Mouse (Mus musculus): ENCODE data around the gene Aldh16a1. TPM values are rescaled to one million over a fixed set of nuclear protein-coding genes. Genes with fewer than 3 reads are reported as not detected.
"Not testable (repeated sequence)": the region's sequence is repeated elsewhere in the genome, so short reads cannot be mapped to it uniquely, and the experiment has no call there.

Aldh16a1 gene
- polyA plus RNA-seq, 1 experiment from 2014 or later: 19.3 TPM

GRCm38 (mm10) chr7:45173772-45174171 is 19.4 kb upstream of the Aldh16a1 start:
- not testable (repeated sequence) for H3K4me3 ChIP-seq (replicated peaks; ENCODE audit: low read length); H3K36me3 ChIP-seq (ENCODE audit: control insufficient read depth, insufficient read depth); H3K9ac ChIP-seq (replicated peaks; ENCODE audit: low read depth, low read length); ATAC-seq; H3K27ac ChIP-seq (ENCODE audit: low read length); H3K4me2 ChIP-seq (ENCODE audit: low read length); H3K9me3 ChIP-seq (ENCODE audit: control insufficient read depth, low read length)
- 65% methylated on average over 1 of the region's 1 CpGs for WGBS
- Histone ChIP-seq H3K4me1 (replicated peaks; ENCODE audit: control insufficient read depth, insufficient read depth, low read length) (peaks cover 12% of the 10 kb centered on the region), H3K27me3 (replicated peaks; ENCODE audit: control insufficient read depth, insufficient read depth, low read length) (peaks cover 61% of the 10 kb centered on the region)

GRCm38 (mm10) chr7:45172974-45173373 is 18.6 kb upstream of the Aldh16a1 start:
- Histone ChIP-seq H3K9me3 (ENCODE audit: control insufficient read depth, low read length) (no peaks in the 10 kb centered on the region), H3K4me2 (ENCODE audit: low read length) (no peak overlapping the region), H3K27me3 (replicated peaks; ENCODE audit: control insufficient read depth, insufficient read depth, low read length) (peaks cover 60% of the 10 kb centered on the region), H3K4me1 (replicated peaks; ENCODE audit: control insufficient read depth, insufficient read depth, low read length) (peaks cover 20% of the 10 kb centered on the region), H3K36me3 (ENCODE audit: control insufficient read depth, insufficient read depth) (0 out of 2 replicates have a peak, but pooled peaks cover 2% of the 10 kb centered on the region), H3K9ac (replicated peaks; ENCODE audit: low read depth, low read length) (no peak overlapping the region), H3K4me3 (replicated peaks; ENCODE audit: low read length) (no peak overlapping the region), H3K27ac (ENCODE audit: low read length) (no peak overlapping the region)
- 57% methylated on average over 7 of the region's 7 CpGs for WGBS
- ATAC-seq: no peak

- ATAC-seq: no peak
- Histone ChIP-seq H3K27me3 (replicated peaks; ENCODE audit: control insufficient read depth, insufficient read depth, low read length) (peaks cover 57% of the 10 kb centered on the region), H3K4me3 (replicated peaks; ENCODE audit: low read length) (no peak overlapping the region), H3K4me2 (ENCODE audit: low read length) (no peak overlapping the region), H3K27ac (ENCODE audit: low read length) (no peak overlapping the region), H3K9ac (replicated peaks; ENCODE audit: low read depth, low read length) (no peak overlapping the region), H3K36me3 (ENCODE audit: control insufficient read depth, insufficient read depth) (0 out of 2 replicates have a peak, but pooled peaks cover 2% of the 10 kb centered on the region), H3K9me3 (ENCODE audit: control insufficient read depth, low read length) (no peaks in the 10 kb centered on the region), H3K4me1 (replicated peaks; ENCODE audit: control insufficient read depth, insufficient read depth, low read length) (peaks cover 31% of the 10 kb centered on the region)
- WGBS: 92% methylated on average over 3 of the region's 3 CpGs
These were observed 15.1 kb upstream of the Aldh16a1 start for GRCm38 (mm10) chr7:45169495-45169894.

GRCm38 (mm10) chr7:45168656-45169055 is 14.3 kb upstream of the Aldh16a1 start:
- 1% methylated on average over 24 of the region's 24 CpGs for WGBS
- H3K4me1 ChIP-seq (replicated peaks; ENCODE audit: control insufficient read depth, insufficient read depth, low read length): peaks cover 38% of the 10 kb centered on the region
- H3K4me3 ChIP-seq (replicated peaks; ENCODE audit: low read length): no peak overlapping the region; the same call in 1 of the 2 replicates
- peaks cover 56% of the 10 kb centered on the region for H3K27me3 ChIP-seq (replicated peaks; ENCODE audit: control insufficient read depth, insufficient read depth, low read length)
- no peak overlapping the region for H3K27ac ChIP-seq (ENCODE audit: low read length)
- 0 out of 2 replicates have a peak, but pooled peaks cover 2% of the 10 kb centered on the region for H3K36me3 ChIP-seq (ENCODE audit: control insufficient read depth, insufficient read depth)
- H3K4me2 ChIP-seq (ENCODE audit: low read length): peak overlapping the region; percentile 44
- ATAC-seq: no peak
- H3K9me3 ChIP-seq (ENCODE audit: control insufficient read depth, low read length): no peaks in the 10 kb centered on the region
- H3K9ac ChIP-seq (replicated peaks; ENCODE audit: low read depth, low read length): no peak overlapping the region

- H3K9ac ChIP-seq (replicated peaks; ENCODE audit: low read depth, low read length): peak overlapping the region; percentile 30
- H3K27ac ChIP-seq (ENCODE audit: low read length): no peak overlapping the region
- peaks cover 56% of the 10 kb centered on the region for H3K27me3 ChIP-seq (replicated peaks; ENCODE audit: control insufficient read depth, insufficient read depth, low read length)
- peak overlapping the region; percentile 44 for H3K4me2 ChIP-seq (ENCODE audit: low read length)
- H3K4me3 ChIP-seq (replicated peaks; ENCODE audit: low read length): peak overlapping the region; percentile 22
- ATAC-seq: no peak; the same call in 1 of the 2 replicates
- peaks cover 38% of the 10 kb centered on the region for H3K4me1 ChIP-seq (replicated peaks; ENCODE audit: control insufficient read depth, insufficient read depth, low read length)
- WGBS: 1% methylated on average over 19 of the region's 19 CpGs
- no peaks in the 10 kb centered on the region for H3K9me3 ChIP-seq (ENCODE audit: control insufficient read depth, low read length)
- 0 out of 2 replicates have a peak, but pooled peaks cover 2% of the 10 kb centered on the region for H3K36me3 ChIP-seq (ENCODE audit: control insufficient read depth, insufficient read depth)
These were observed 13.5 kb upstream of the Aldh16a1 start for GRCm38 (mm10) chr7:45167761-45168445.

- Histone ChIP-seq H3K4me1 (replicated peaks; ENCODE audit: control insufficient read depth, insufficient read depth, low read length) (peaks cover 44% of the 10 kb centered on the region), H3K4me2 (ENCODE audit: low read length) (peak overlapping the region; percentile 44), H3K27ac (ENCODE audit: low read length) (peak overlapping the region; percentile 58), H3K9me3 (ENCODE audit: control insufficient read depth, low read length) (no peaks in the 10 kb centered on the region), H3K4me3 (replicated peaks; ENCODE audit: low read length) (no peak overlapping the region; the same call in 1 of the 2 replicates), H3K36me3 (ENCODE audit: control insufficient read depth, insufficient read depth) (no peaks in the 10 kb centered on the region), H3K27me3 (replicated peaks; ENCODE audit: control insufficient read depth, insufficient read depth, low read length) (peaks cover 49% of the 10 kb centered on the region), H3K9ac (replicated peaks; ENCODE audit: low read depth, low read length) (no peak overlapping the region)
- WGBS: 16% methylated on average over 10 of the region's 10 CpGs
- no peak for ATAC-seq
These were observed 12.6 kb upstream of the Aldh16a1 start for GRCm38 (mm10) chr7:45166950-45167401.

GRCm38 (mm10) chr7:45165701-45166100 is 11.3 kb upstream of the Aldh16a1 start:
- Histone ChIP-seq H3K4me3 (replicated peaks; ENCODE audit: low read length) (peak overlapping the region; percentile 53; the same call in 1 of the 2 replicates), H3K9ac (replicated peaks; ENCODE audit: low read depth, low read length) (peak overlapping the region; percentile 22; the same call in 1 of the 2 replicates), H3K9me3 (ENCODE audit: control insufficient read depth, low read length) (no peaks in the 10 kb centered on the region), H3K36me3 (ENCODE audit: control insufficient read depth, insufficient read depth) (no peaks in the 10 kb centered on the region), H3K4me1 (replicated peaks; ENCODE audit: control insufficient read depth, insufficient read depth, low read length) (peaks cover 44% of the 10 kb centered on the region), H3K4me2 (ENCODE audit: low read length) (peak overlapping the region; percentile 51), H3K27me3 (replicated peaks; ENCODE audit: control insufficient read depth, insufficient read depth, low read length) (peaks cover 49% of the 10 kb centered on the region), H3K27ac (ENCODE audit: low read length) (no peak overlapping the region)
- WGBS: 37% methylated on average over 11 of the region's 11 CpGs
- no peak for ATAC-seq

GRCm38 (mm10) chr7:45164833-45165232 is 10.4 kb upstream of the Aldh16a1 start:
- Histone ChIP-seq H3K9me3 (ENCODE audit: control insufficient read depth, low read length) (no peaks in the 10 kb centered on the region), H3K27me3 (replicated peaks; ENCODE audit: control insufficient read depth, insufficient read depth, low read length) (peaks cover 46% of the 10 kb centered on the region), H3K9ac (replicated peaks; ENCODE audit: low read depth, low read length) (peak overlapping the region; percentile 63), H3K4me3 (replicated peaks; ENCODE audit: low read length) (peak overlapping the region; percentile 53), H3K4me1 (replicated peaks; ENCODE audit: control insufficient read depth, insufficient read depth, low read length) (peaks cover 44% of the 10 kb centered on the region), H3K27ac (ENCODE audit: low read length) (no peak overlapping the region), H3K36me3 (ENCODE audit: control insufficient read depth, insufficient read depth) (no peaks in the 10 kb centered on the region), H3K4me2 (ENCODE audit: low read length) (peak overlapping the region; percentile 51)
- ATAC-seq: no peak
- 45% methylated on average over 5 of the region's 5 CpGs for WGBS

GRCm38 (mm10) chr7:45163735-45164490 is 9.5 kb upstream of the Aldh16a1 start, which contains the start of gene Slc17a7:
Gene Slc17a7 (plus strand): TSS chr7:45163949.
- peaks cover 42% of the 10 kb centered on the region for H3K4me1 ChIP-seq (replicated peaks; ENCODE audit: control insufficient read depth, insufficient read depth, low read length)
- peak within 1 kb of the TSS; percentile 53 for H3K4me3 ChIP-seq (replicated peaks; ENCODE audit: low read length)
- H3K4me2 ChIP-seq (ENCODE audit: low read length): peak within 1 kb of the TSS; percentile 51
- H3K27me3 ChIP-seq (replicated peaks; ENCODE audit: control insufficient read depth, insufficient read depth, low read length): peaks cover 39% of the 10 kb centered on the region
- H3K9ac ChIP-seq (replicated peaks; ENCODE audit: low read depth, low read length): peak within 1 kb of the TSS; percentile 63
- H3K27ac ChIP-seq (ENCODE audit: low read length): 0 out of 2 replicates have a peak within 1 kb of the TSS, but pooled peaks have one; percentile 3
- H3K9me3 ChIP-seq (ENCODE audit: control insufficient read depth, low read length): no peaks in the 10 kb centered on the region
- no peak for ATAC-seq
- 1% methylated on average over 41 of the region's 41 CpGs for WGBS
- no peaks in the 10 kb centered on the region; the same call in 1 of the 2 replicates for H3K36me3 ChIP-seq (ENCODE audit: control insufficient read depth, insufficient read depth)
